Mouse (Mus musculus) brain, adult 2 months (tissue): ENCODE data around the gene Cfap54.
A peak's percentile ranks its signal among the peaks of the same experiment; 100 is the strongest.

Source experiments
- DNase-seq: peaks from one replicate; pipeline ENCODE4 v3.0.0; 2011; ENCODE audit warnings: low read depth, low spot score

Gene Cfap54

GRCm38 (mm10) chr10:92941616-92942015 lies 139.8 kb downstream of the Cfap54 start:
- no peak for DNase-seq

- DNase-seq, result no peak
Measured at GRCm38 (mm10) chr10:92937741-92938285, 143.6 kb downstream of the Cfap54 start.

GRCm38 (mm10) chr10:92937091-92937490 lies 144.3 kb downstream of the Cfap54 start:
- DNase-seq, result no peak

- peak; percentile 42 for DNase-seq
Measured at GRCm38 (mm10) chr10:92934506-92934905, 146.9 kb downstream of the Cfap54 start.

GRCm38 (mm10) chr10:92933616-92934015 lies 147.8 kb downstream of the Cfap54 start:
- DNase-seq, result no peak

GRCm38 (mm10) chr10:92932464-92932863 lies 149.0 kb downstream of the Cfap54 start:
- DNase-seq, result peak; percentile 42

- no peak for DNase-seq
Measured at GRCm38 (mm10) chr10:92930036-92930435, 151.4 kb downstream of the Cfap54 start.

GRCm38 (mm10) chr10:92928256-92928655 lies 153.2 kb downstream of the Cfap54 start:
- peak; percentile 38 for DNase-seq

- DNase-seq, result no peak
Measured at GRCm38 (mm10) chr10:92918551-92918950, 162.9 kb downstream of the Cfap54 start.

GRCm38 (mm10) chr10:92907246-92907645 lies 174.2 kb downstream of the Cfap54 start:
- DNase-seq, result no peak

- no peak for DNase-seq
Measured at GRCm38 (mm10) chr10:92888466-92888865, 193.0 kb downstream of the Cfap54 start.

- DNase-seq, result no peak
Measured at GRCm38 (mm10) chr10:92878000-92878399, 203.4 kb downstream of the Cfap54 start.

- DNase-seq, result no peak
Measured at GRCm38 (mm10) chr10:92840980-92841379, 240.4 kb downstream of the Cfap54 start.

- DNase-seq, result peak; percentile 12
Measured at GRCm38 (mm10) chr10:92837572-92837971, 243.8 kb downstream of the Cfap54 start.

- DNase-seq, result no peak
Measured at GRCm38 (mm10) chr10:92837045-92837444, 244.4 kb downstream of the Cfap54 start.

GRCm38 (mm10) chr10:92821499-92821898 lies 259.9 kb downstream of the Cfap54 start:
- peak; percentile 4 for DNase-seq

- no peak for DNase-seq
Measured at GRCm38 (mm10) chr10:92818190-92818589, 263.2 kb downstream of the Cfap54 start.

- DNase-seq, result no peak
Measured at GRCm38 (mm10) chr10:92816903-92817302, 264.5 kb downstream of the Cfap54 start.

GRCm38 (mm10) chr10:92810894-92811293 lies 270.5 kb downstream of the Cfap54 start:
- no peak for DNase-seq

GRCm38 (mm10) chr10:92791908-92792307 lies 289.5 kb downstream of the Cfap54 start:
- no peak for DNase-seq

GRCm38 (mm10) chr10:92791531-92791900 lies 289.9 kb downstream of the Cfap54 start:
- no peak for DNase-seq

- DNase-seq, result no peak
Measured at GRCm38 (mm10) chr10:92790893-92791530, 290.4 kb downstream of the Cfap54 start.

GRCm38 (mm10) chr10:92790247-92790646 lies 291.2 kb downstream of the Cfap54 start:
- peak; percentile 21 for DNase-seq
